Comparison of ENCODE assay signal across 8 mouse cellular contexts in the genomic region with DNA sequence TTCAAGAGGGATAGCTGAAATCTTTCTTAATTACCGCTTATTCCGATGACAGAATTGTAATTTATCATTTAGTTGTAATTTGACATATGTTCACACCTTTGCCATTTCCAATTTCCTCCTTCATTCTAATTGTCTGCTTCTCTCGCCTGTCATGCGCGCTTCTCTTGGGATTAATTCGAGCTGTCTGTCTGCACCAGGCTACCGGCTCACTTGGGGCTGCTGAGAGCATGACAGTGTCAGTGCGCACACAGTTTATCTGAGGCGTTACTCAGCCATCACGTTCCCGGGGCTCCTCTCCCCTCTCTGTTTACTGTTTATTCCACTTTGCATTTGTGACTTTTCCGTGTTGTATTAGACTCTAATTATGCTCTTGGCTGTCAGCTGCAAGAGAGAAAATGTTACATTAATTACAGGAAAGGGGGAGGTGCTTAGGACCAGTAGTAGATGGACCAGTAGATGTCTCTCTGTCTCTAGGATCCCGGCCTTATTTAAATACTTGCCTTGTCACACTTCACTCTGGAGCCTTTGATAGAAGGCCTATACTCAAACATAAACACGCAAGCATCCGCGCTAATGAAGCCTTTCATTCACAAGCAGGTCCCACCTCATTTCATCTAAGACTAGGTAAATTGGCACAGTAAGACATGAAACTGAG.
DNase-seq lines count a peak whose midpoint lies in the region; ATAC-seq lines count a peak whose summit lies in the region.

No protein-coding gene starts in this region.

- H3K9me3 ChIP-seq in neural tube, embryonic 14.5 days (ENCODE audit: control insufficient read depth, low read length): no peaks in the 10 kb centered on the region

- peak overlapping the region; percentile 53 for H3K4me2 ChIP-seq in neural tube, embryonic 14.5 days (ENCODE audit: low read depth, low read length)

- H3K4me3 ChIP-seq in neural tube, embryonic 14.5 days (ENCODE audit: low read depth, low read length): peak overlapping the region; percentile 24

- 33% methylated on average over 16 of the region's 16 CpGs for WGBS in neural tube, embryonic 14.5 days

- no peak overlapping the region for H3K27ac ChIP-seq in neural tube, embryonic 14.5 days (ENCODE audit: low read depth, low read length)

- no peaks in the 10 kb centered on the region for H3K27me3 ChIP-seq in neural tube, embryonic 14.5 days (ENCODE audit: control insufficient read depth, insufficient read depth, low read length)

- DNase-seq in cerebellum, adult 9-11 months: no peak
- DNase-seq in right cerebral cortex, adult 18-20 months: peak; percentile 12
- no peak for DNase-seq in right cerebral cortex, postnatal 14 days
- DNase-seq in layer of hippocampus, adult 18-20 months (ENCODE audit: low spot score in 2 of 2): peak; percentile 4 to 30
- DNase-seq in gastrocnemius, postnatal 36 days: no peak
- DNase-seq in urinary bladder, postnatal 25 days (ENCODE audit: low spot score): no peak

- ATAC-seq in cerebellum, adult (ENCODE audit: insufficient number of reproducible peaks, low FRiP score, low TSS enrichment): peak; percentile 40; the same call in 1 of the 2 replicates
- ATAC-seq in neural tube, embryonic 14.5 days (ENCODE audit: low read depth): peak; percentile 90

- peak overlapping the region; percentile 2; the same call in 1 of the 2 replicates for H3K9ac ChIP-seq in neural tube, embryonic 14.5 days (replicated peaks; ENCODE audit: low read depth, low read length)

- H3K36me3 ChIP-seq in neural tube, embryonic 14.5 days (ENCODE audit: control insufficient read depth, insufficient read depth, low read length): no peaks in the 10 kb centered on the region

- H3K4me1 ChIP-seq in neural tube, embryonic 14.5 days (ENCODE audit: control insufficient read depth, insufficient read depth, low read length): no peaks in the 10 kb centered on the region; the same call in 1 of the 2 replicates

- intact Hi-C loops in gastrocnemius, postnatal 36 days (cut with DNase I): no loop called here

Comparison
In these comparisons a context has a peak if more than half of its experiments do, and no peak if none do; other contexts are left out.
1. DNase-seq: peak in right cerebral cortex, adult 18-20 months (single experiment) and layer of hippocampus, adult 18-20 months (2 of 2); none in cerebellum, adult 9-11 months (single experiment), right cerebral cortex, postnatal 14 days (single experiment), gastrocnemius, postnatal 36 days (0 of 2) and urinary bladder, postnatal 25 days (single experiment).